Mouse (Mus musculus): ENCODE measurements around the gene Tns3. TPM values are rescaled to one million over a fixed set of nuclear protein-coding genes. Genes with fewer than 3 reads are reported as not detected.

Tns3 gene
- polyA plus RNA-seq, 1 experiment: 57.4 TPM

DNA sequence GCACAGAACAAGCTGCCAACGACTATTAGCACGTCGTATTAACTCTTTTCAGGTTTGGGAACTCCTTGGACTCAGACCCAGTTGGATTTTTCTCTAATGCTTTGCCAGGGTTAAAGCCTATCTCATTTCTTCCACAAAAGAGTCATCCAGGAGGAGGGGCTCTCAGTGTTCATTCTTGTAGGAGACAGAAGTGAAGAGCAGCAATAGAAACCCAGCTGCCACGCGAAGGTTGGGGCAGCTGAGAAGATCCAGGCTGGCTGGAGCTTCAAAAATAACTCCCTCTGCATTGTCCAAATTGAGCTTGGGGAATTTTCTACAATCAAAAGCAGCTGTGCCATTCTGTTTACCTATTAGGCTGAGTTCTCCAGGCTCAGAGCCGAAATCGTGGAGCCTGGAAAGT is 16.3 kb upstream of the Tns3 start:
- TF ChIP-seq USF1 (IDR thresholded peaks at IDR 0.05; ENCODE audit: low read depth) (no peak), MYOG (IDR thresholded peaks at IDR 0.05; ENCODE audit: control insufficient read depth, extremely low read depth, insufficient read length) (no peak), FOSL1 (IDR thresholded peaks at IDR 0.05; ENCODE audit: insufficient read depth, low read length, poor library complexity, severe bottlenecking) (no peak), CTCF (IDR thresholded peaks at IDR 0.05; ENCODE audit: control insufficient read depth, insufficient read depth, insufficient read length) (no peak), CEBPB (IDR thresholded peaks at IDR 0.05; ENCODE audit: low read depth) (no peak), MYOD1 (IDR thresholded peaks at IDR 0.05; ENCODE audit: control insufficient read depth, insufficient read length, low read depth) (no peak), MAX (IDR thresholded peaks at IDR 0.05) (no peak)
- Histone ChIP-seq H3K36me3 (ENCODE audit: control insufficient read depth, insufficient read depth) (no peaks in the 10 kb centered on the region), H3ac (ENCODE audit: control insufficient read depth, insufficient read length, low read depth) (no peak overlapping the region), H3K4me3 (ENCODE audit: insufficient read depth, poor library complexity, severe bottlenecking) (no peak overlapping the region), H3K27me3 (ENCODE audit: control insufficient read depth, insufficient read depth, insufficient read length) (no peaks in the 10 kb centered on the region), H3K79me2 (ENCODE audit: control insufficient read depth, insufficient read depth) (no peaks in the 10 kb centered on the region), H3K79me3 (ENCODE audit: low read depth) (no peaks in the 10 kb centered on the region)

DNA sequence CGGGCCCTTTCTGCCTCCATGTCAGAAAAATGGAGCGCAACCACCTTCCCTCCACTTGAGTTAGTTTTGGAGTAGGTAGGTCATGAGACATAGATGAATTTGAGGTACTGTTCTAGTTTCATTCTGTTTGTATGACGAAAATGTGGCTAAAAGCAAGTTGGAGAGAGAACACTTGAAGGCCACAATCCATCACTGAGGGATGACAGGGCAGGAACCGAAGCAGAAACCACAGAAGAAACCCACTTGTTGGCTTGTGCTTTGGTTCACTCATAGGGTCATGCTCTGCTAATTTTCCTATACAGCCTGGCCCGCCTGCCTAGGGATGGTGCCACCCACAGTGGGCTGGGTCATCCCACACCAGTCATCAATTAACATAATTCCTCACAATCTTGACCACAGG is 14.9 kb upstream of the Tns3 start:
- H3K36me3 ChIP-seq (ENCODE audit: control insufficient read depth, insufficient read depth): no peaks in the 10 kb centered on the region

DNA sequence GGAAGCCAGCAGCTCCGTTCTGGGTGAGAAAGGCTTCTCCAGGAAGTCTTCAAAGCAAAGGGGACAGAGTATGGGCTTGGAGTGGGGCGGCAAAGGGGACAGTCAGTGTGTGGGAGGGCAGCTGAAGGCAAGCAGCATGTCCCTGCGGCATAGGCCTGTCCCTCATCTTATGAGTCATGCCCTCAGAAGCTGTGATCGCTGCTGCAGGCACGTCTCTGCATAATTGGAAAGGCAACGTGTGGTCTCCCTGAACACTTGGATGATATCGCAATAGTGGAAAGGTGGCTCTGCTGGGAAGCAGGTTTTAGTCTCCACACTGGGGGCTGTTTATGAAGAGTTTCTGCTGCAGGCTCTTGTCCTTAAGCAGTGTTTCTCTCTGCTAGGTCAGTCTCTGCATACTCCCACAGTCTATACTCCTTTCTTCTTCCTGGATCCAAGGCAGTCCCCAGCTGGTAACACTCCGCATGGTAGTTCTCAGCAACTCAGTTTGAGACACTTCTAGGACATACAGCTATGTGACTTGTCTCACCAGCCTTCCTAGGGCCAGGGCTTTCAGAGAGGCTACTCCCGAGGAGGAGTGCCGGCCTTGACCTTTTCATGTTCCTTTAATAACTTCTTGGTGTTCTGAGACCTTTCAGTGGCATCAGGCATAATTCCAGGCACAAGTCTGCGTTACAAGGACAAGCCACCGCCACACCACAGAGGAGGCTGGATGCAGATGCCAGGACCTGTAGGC is 14.1 kb upstream of the Tns3 start:
- Histone ChIP-seq H3K36me3 (ENCODE audit: control insufficient read depth, insufficient read depth) (no peaks in the 10 kb centered on the region), H3K4me3 (ENCODE audit: insufficient read depth, poor library complexity, severe bottlenecking) (no peak overlapping the region), H3K27me3 (ENCODE audit: control insufficient read depth, insufficient read depth, insufficient read length) (no peaks in the 10 kb centered on the region), H3K79me3 (ENCODE audit: low read depth) (no peaks in the 10 kb centered on the region), H3K79me2 (ENCODE audit: control insufficient read depth, insufficient read depth) (no peaks in the 10 kb centered on the region), H3ac (ENCODE audit: control insufficient read depth, insufficient read length, low read depth) (no peak overlapping the region)
- peak; percentile 65 for TF ChIP-seq MYOD1 (IDR thresholded peaks at IDR 0.05; ENCODE audit: control insufficient read depth, insufficient read length, low read depth)
- peak; percentile 91 for TF ChIP-seq MAX (IDR thresholded peaks at IDR 0.05)
- TF ChIP-seq MYOG (IDR thresholded peaks at IDR 0.05; ENCODE audit: control insufficient read depth, extremely low read depth, insufficient read length): no peak
- TF ChIP-seq FOSL1 (IDR thresholded peaks at IDR 0.05; ENCODE audit: insufficient read depth, low read length, poor library complexity, severe bottlenecking): peak; percentile 91
- TF ChIP-seq CTCF (IDR thresholded peaks at IDR 0.05; ENCODE audit: control insufficient read depth, insufficient read depth, insufficient read length): no peak
- TF ChIP-seq CEBPB (IDR thresholded peaks at IDR 0.05; ENCODE audit: low read depth): peak; percentile 86
- TF ChIP-seq USF1 (IDR thresholded peaks at IDR 0.05; ENCODE audit: low read depth): peak; percentile 1

More for the DNA sequence above, 14.9 kb upstream of the Tns3 start:
- Histone ChIP-seq H3K27me3 (ENCODE audit: control insufficient read depth, insufficient read depth, insufficient read length) (no peaks in the 10 kb centered on the region), H3K79me2 (ENCODE audit: control insufficient read depth, insufficient read depth) (no peaks in the 10 kb centered on the region), H3K4me3 (ENCODE audit: insufficient read depth, poor library complexity, severe bottlenecking) (no peak overlapping the region), H3K79me3 (ENCODE audit: low read depth) (no peaks in the 10 kb centered on the region), H3ac (ENCODE audit: control insufficient read depth, insufficient read length, low read depth) (no peak overlapping the region)
- TF ChIP-seq FOSL1 (IDR thresholded peaks at IDR 0.05; ENCODE audit: insufficient read depth, low read length, poor library complexity, severe bottlenecking) (no peak), MYOG (IDR thresholded peaks at IDR 0.05; ENCODE audit: control insufficient read depth, extremely low read depth, insufficient read length) (no peak), CTCF (IDR thresholded peaks at IDR 0.05; ENCODE audit: control insufficient read depth, insufficient read depth, insufficient read length) (no peak), CEBPB (IDR thresholded peaks at IDR 0.05; ENCODE audit: low read depth) (no peak), MYOD1 (IDR thresholded peaks at IDR 0.05; ENCODE audit: control insufficient read depth, insufficient read length, low read depth) (no peak), MAX (IDR thresholded peaks at IDR 0.05) (no peak), USF1 (IDR thresholded peaks at IDR 0.05; ENCODE audit: low read depth) (no peak)

DNA sequence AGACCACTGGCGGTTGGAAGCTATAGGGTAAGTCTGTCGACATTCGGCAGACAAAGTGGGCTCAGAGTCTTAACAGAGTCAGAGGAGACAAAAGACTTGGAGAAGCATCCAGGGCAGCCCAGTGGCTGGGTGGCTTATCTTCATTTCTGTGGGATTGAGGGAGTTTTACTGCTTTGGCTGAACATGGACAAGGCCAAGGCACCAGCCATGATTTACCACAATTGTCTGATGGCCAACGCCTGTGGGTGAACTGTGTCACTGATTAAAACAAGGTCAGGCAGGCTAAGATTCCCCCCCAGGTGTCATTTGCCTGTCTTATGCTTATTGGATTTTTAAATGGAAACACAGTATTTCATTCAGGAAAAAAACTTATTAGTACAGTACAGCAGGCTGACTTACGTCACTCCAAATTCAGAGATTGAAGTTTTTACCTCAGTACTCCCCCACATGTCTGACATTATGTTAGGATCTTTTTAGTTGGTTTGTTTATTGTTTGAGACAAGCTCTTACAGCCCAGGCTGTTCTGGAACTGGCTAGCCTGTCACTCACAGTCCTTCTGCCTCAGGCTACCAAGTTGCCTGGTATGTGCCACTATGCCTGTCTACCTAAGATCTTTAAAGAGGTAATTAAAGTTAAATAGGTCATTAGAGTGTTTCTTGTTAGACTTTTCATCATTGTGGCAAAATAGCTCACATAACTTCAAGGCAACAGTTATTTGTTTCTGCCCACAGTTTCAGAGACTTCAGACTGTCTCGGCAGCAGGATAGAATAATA is 11.6 kb upstream of the Tns3 start:
- Histone ChIP-seq H3K27me3 (ENCODE audit: control insufficient read depth, insufficient read depth, insufficient read length) (no peaks in the 10 kb centered on the region), H3K79me2 (ENCODE audit: control insufficient read depth, insufficient read depth) (no peaks in the 10 kb centered on the region), H3ac (ENCODE audit: control insufficient read depth, insufficient read length, low read depth) (no peak overlapping the region), H3K36me3 (ENCODE audit: control insufficient read depth, insufficient read depth) (no peaks in the 10 kb centered on the region), H3K4me3 (ENCODE audit: insufficient read depth, poor library complexity, severe bottlenecking) (no peak overlapping the region), H3K79me3 (ENCODE audit: low read depth) (no peaks in the 10 kb centered on the region)
- no peak for TF ChIP-seq CTCF (IDR thresholded peaks at IDR 0.05; ENCODE audit: control insufficient read depth, insufficient read depth, insufficient read length)
- TF ChIP-seq MYOD1 (IDR thresholded peaks at IDR 0.05; ENCODE audit: control insufficient read depth, insufficient read length, low read depth): no peak
- no peak for TF ChIP-seq MAX (IDR thresholded peaks at IDR 0.05)
- no peak for TF ChIP-seq CEBPB (IDR thresholded peaks at IDR 0.05; ENCODE audit: low read depth)
- no peak for TF ChIP-seq MYOG (IDR thresholded peaks at IDR 0.05; ENCODE audit: control insufficient read depth, extremely low read depth, insufficient read length)
- TF ChIP-seq USF1 (IDR thresholded peaks at IDR 0.05; ENCODE audit: low read depth): no peak
- no peak for TF ChIP-seq FOSL1 (IDR thresholded peaks at IDR 0.05; ENCODE audit: insufficient read depth, low read length, poor library complexity, severe bottlenecking)

DNA sequence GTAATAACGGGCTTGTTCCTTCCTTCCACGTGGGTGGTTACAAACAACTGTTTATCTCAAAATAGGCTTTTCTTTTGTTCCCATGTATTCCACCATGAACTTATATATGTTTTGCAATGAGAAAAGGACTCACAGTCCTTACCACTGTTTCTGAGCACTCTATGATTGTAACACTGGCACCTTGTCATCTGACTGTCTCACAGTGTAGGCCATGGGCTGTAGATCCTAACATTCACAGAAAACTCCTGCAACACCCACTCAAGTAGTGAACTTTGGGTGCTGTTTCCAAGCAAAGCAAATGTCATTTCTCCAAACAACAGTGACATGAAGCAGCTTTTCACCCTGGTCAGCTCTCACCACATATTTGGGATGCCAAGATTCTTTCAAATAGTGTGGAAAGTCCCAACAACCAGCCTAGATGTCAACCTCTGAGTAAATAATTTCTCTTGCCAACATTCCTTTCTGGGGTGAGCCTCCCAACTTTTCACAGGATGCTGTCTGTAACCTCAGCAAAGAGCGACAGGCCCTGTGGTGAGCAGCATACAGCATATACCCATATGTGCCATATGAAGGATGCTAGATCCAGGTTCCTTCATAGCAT is 10.3 kb upstream of the Tns3 start:
- Histone ChIP-seq H3K4me3 (ENCODE audit: insufficient read depth, poor library complexity, severe bottlenecking) (no peak overlapping the region), H3K27me3 (ENCODE audit: control insufficient read depth, insufficient read depth, insufficient read length) (no peaks in the 10 kb centered on the region), H3K79me2 (ENCODE audit: control insufficient read depth, insufficient read depth) (no peaks in the 10 kb centered on the region), H3K79me3 (ENCODE audit: low read depth) (no peaks in the 10 kb centered on the region), H3ac (ENCODE audit: control insufficient read depth, insufficient read length, low read depth) (no peak overlapping the region), H3K36me3 (ENCODE audit: control insufficient read depth, insufficient read depth) (no peaks in the 10 kb centered on the region)
- TF ChIP-seq MYOD1 (IDR thresholded peaks at IDR 0.05; ENCODE audit: control insufficient read depth, insufficient read length, low read depth) (no peak), MAX (IDR thresholded peaks at IDR 0.05) (peak; percentile 74)

Measured in C2C12 (cell line).